Mouse (Mus musculus) lung, embryonic 14.5 days (tissue): Measurements from ENCODE around the gene Oasl1. TPM values are rescaled to one million over a fixed set of nuclear protein-coding genes. Genes with fewer than 3 reads are reported as not detected.
"Not testable (repeated sequence)": the region's sequence is repeated elsewhere in the genome, so short reads cannot be mapped to it uniquely, and the experiment has no call there.

Experiments used
- ATAC-seq: fragments of 200-750 bp; cut with Nextera tagmentation; 2 replicates; pipeline ENCODE4 v1.8.0; 2017; ENCODE audit warnings: mild to moderate bottlenecking, moderate TSS enrichment, moderate library complexity; ENCODE audit not compliant: insufficient read depth
- DNase-seq: peaks from one replicate; pipeline ENCODE4 v3.0.0-alpha.2; 2015
- H3K27ac ChIP-seq: fragments of 300-500 bp; sonication (generic); 2 replicates; pipeline ENCODE4 v1.5.1; 2014; ENCODE audit warnings: low read depth, mild to moderate bottlenecking, moderate library complexity
- H3K27me3 ChIP-seq: fragments of 300-500 bp; sonication (generic); 2 replicates; pipeline ENCODE4 v1.6.1; 2014; ENCODE audit warnings: low read length, control low read depth; ENCODE audit not compliant: insufficient read depth
- H3K36me3 ChIP-seq: fragments of 300-500 bp; sonication (generic); 2 replicates; pipeline ENCODE4 v1.6.1; 2014; ENCODE audit warnings: control low read depth; ENCODE audit not compliant: insufficient read depth
- H3K4me1 ChIP-seq: fragments of 300-500 bp; sonication (generic); 2 replicates; pipeline ENCODE4 v1.6.1; 2014; ENCODE audit warnings: antibody characterized with exemption, control low read depth; ENCODE audit not compliant: insufficient read depth
- H3K4me2 ChIP-seq: fragments of 300-500 bp; sonication (generic); 2 replicates; pipeline ENCODE4 v1.6.1; 2014; ENCODE audit warnings: mild to moderate bottlenecking
- H3K4me3 ChIP-seq: fragments of 300-500 bp; sonication (generic); 2 replicates; pipeline ENCODE4 v1.5.1; 2014; ENCODE audit warnings: low read depth, low read length
- H3K9ac ChIP-seq: fragments of 300-500 bp; sonication (generic); 2 replicates; pipeline ENCODE4 v1.6.1; 2014
- H3K9me3 ChIP-seq: fragments of 300-500 bp; sonication (generic); 2 replicates; pipeline ENCODE4 v1.6.1; 2016; ENCODE audit warnings: low read depth, low read length, control low read depth
- CTCF ChIP-seq: IDR thresholded peaks from 2 replicates; pipeline ENCODE4 v1.5.1; 2016; ENCODE audit warnings: antibody characterized with exemption, low read depth
- WGBS: fragments of 180-500 bp; shearing (Covaris S2); extraction: QIAGEN DNeasy Blood & Tissue Kit; methylation state at CpG from one replicate; pipeline ENCODE4 v1.1.7; 2014; 5-methylcytosine and 5-hydroxymethylcytosine counted together
- polyA plus RNA-seq: library from polyadenylated mRNA; unstranded; fragments of >200 nt; fragmentation: Nextera tagmentation; extraction: Ambion mirVana; gene quantifications from 2 replicates; pipeline ENCODE4 v1.2.1, GENCODE M21; 2014

The Oasl1 gene
- polyA plus RNA-seq, 1 experiment from 2014 or later = 0.50 TPM

GRCm38 (mm10) chr5:114926153-114926684 lies 3.2 kb downstream of the Oasl1 start:
- 73% methylated on average over 1 of the region's 1 CpGs for WGBS
- no peak for TF ChIP-seq CTCF
- H3K27ac ChIP-seq = no peak overlapping the region

GRCm38 (mm10) chr5:114926753-114927152 lies 3.7 kb downstream of the Oasl1 start:
- no peak for DNase-seq
- Histone ChIP-seq H3K4me2 (no peak overlapping the region), H3K27ac (no peak overlapping the region), H3K36me3 (no peaks in the 10 kb centered on the region), H3K9me3 (peaks cover 4% of the 10 kb centered on the region; the same call in 1 of the 2 replicates), H3K9ac (no peak overlapping the region), H3K4me3 (no peak overlapping the region), H3K27me3 (no peaks in the 10 kb centered on the region), H3K4me1 (peaks cover 5% of the 10 kb centered on the region; the same call in 1 of the 2 replicates)
- TF ChIP-seq CTCF = no peak
- 85% methylated on average over 9 of the region's 9 CpGs for WGBS
- no peak for ATAC-seq

More at GRCm38 (mm10) chr5:114926153-114926684, 3.2 kb downstream of the Oasl1 start:
- Histone ChIP-seq H3K9me3 (peaks cover 4% of the 10 kb centered on the region; the same call in 1 of the 2 replicates), H3K4me3 (no peak overlapping the region), H3K36me3 (no peaks in the 10 kb centered on the region), H3K4me1 (peaks cover 5% of the 10 kb centered on the region; the same call in 1 of the 2 replicates), H3K4me2 (no peak overlapping the region), H3K27me3 (no peaks in the 10 kb centered on the region), H3K9ac (no peak overlapping the region)
- DNase-seq = no peak
- no peak for ATAC-seq

GRCm38 (mm10) chr5:114931626-114932025 lies 8.6 kb downstream of the Oasl1 start:
- ATAC-seq (no peak), DNase-seq (no peak)
- Histone ChIP-seq H3K4me2 (no peak overlapping the region), H3K9me3 (no peaks in the 10 kb centered on the region), H3K4me1 (no peaks in the 10 kb centered on the region), H3K9ac (no peak overlapping the region), H3K4me3 (no peak overlapping the region), H3K27me3 (no peaks in the 10 kb centered on the region), H3K27ac (no peak overlapping the region), H3K36me3 (no peaks in the 10 kb centered on the region)
- no peak for TF ChIP-seq CTCF
- WGBS = 47% methylated on average over 5 of the region's 5 CpGs

- DNase-seq (no peak), ATAC-seq (no peak)
- Histone ChIP-seq H3K27me3 (no peaks in the 10 kb centered on the region), H3K4me1 (no peaks in the 10 kb centered on the region), H3K9me3 (no peaks in the 10 kb centered on the region), H3K4me3 (no peak overlapping the region), H3K27ac (no peak overlapping the region), H3K9ac (no peak overlapping the region), H3K36me3 (no peaks in the 10 kb centered on the region), H3K4me2 (no peak overlapping the region)
- 81% methylated on average over 8 of the region's 8 CpGs for WGBS
- no peak for TF ChIP-seq CTCF
These were observed 10.2 kb downstream of the Oasl1 start for GRCm38 (mm10) chr5:114933206-114933605.

- 15% methylated on average over 3 of the region's 3 CpGs for WGBS
- ATAC-seq (no peak), DNase-seq (no peak)
- no peaks in the 10 kb centered on the region for H3K4me1 ChIP-seq
- no peak for TF ChIP-seq CTCF
- H3K9me3 ChIP-seq = no peaks in the 10 kb centered on the region
- H3K27me3 ChIP-seq = no peaks in the 10 kb centered on the region
- H3K27ac ChIP-seq = no peak overlapping the region
- no peak overlapping the region for H3K4me3 ChIP-seq
- no peak overlapping the region for H3K4me2 ChIP-seq
- H3K9ac ChIP-seq = no peak overlapping the region
- H3K36me3 ChIP-seq = no peaks in the 10 kb centered on the region
These were observed 12.8 kb downstream of the Oasl1 start for GRCm38 (mm10) chr5:114935838-114936237.

- H3K27me3 ChIP-seq, H3K27ac ChIP-seq, H3K9ac ChIP-seq, H3K4me3 ChIP-seq, H3K4me1 ChIP-seq, ATAC-seq, DNase-seq, H3K36me3 ChIP-seq, H3K9me3 ChIP-seq: not testable (repeated sequence)
- peak overlapping the region; percentile 85; the same call in 1 of the 2 replicates for H3K4me2 ChIP-seq
- TF ChIP-seq CTCF = peak; percentile 26
- WGBS = 51% methylated on average over 3 of the region's 3 CpGs
These were observed 18.1 kb downstream of the Oasl1 start for GRCm38 (mm10) chr5:114941138-114941537.

GRCm38 (mm10) chr5:114942074-114942765 lies 19.2 kb downstream of the Oasl1 start, which contains the start of gene 2210016L21Rik:
Gene 2210016L21Rik (plus strand): TSS chr5:114942158.
- peaks cover 16% of the 10 kb centered on the region for H3K36me3 ChIP-seq
- ATAC-seq (peak; percentile 97), DNase-seq (peak; percentile 95)
- peak within 1 kb of the TSS; percentile 89 for H3K27ac ChIP-seq
- peak within 1 kb of the TSS; percentile 91 for H3K9ac ChIP-seq
- no peaks in the 10 kb centered on the region for H3K9me3 ChIP-seq
- peak within 1 kb of the TSS; percentile 87 for H3K4me3 ChIP-seq
- TF ChIP-seq CTCF = peak; percentile 40; the same call in 1 of the 2 replicates
- H3K4me1 ChIP-seq = no peaks in the 10 kb centered on the region
- peak within 1 kb of the TSS; percentile 85 for H3K4me2 ChIP-seq
- no peaks in the 10 kb centered on the region for H3K27me3 ChIP-seq
- 2% methylated on average over 39 of the region's 39 CpGs for WGBS
